Mouse (Mus musculus) CD4-positive helper T cell, adult 2 months (primary cell): ENCODE results near the gene Timm17b.

Experiments used
- DNase-seq: peaks from one replicate; pipeline ENCODE4 v3.0.0-alpha.2; 2012; ENCODE audit warnings: low read depth, missing footprints, low spot score

The Timm17b gene

DNA sequence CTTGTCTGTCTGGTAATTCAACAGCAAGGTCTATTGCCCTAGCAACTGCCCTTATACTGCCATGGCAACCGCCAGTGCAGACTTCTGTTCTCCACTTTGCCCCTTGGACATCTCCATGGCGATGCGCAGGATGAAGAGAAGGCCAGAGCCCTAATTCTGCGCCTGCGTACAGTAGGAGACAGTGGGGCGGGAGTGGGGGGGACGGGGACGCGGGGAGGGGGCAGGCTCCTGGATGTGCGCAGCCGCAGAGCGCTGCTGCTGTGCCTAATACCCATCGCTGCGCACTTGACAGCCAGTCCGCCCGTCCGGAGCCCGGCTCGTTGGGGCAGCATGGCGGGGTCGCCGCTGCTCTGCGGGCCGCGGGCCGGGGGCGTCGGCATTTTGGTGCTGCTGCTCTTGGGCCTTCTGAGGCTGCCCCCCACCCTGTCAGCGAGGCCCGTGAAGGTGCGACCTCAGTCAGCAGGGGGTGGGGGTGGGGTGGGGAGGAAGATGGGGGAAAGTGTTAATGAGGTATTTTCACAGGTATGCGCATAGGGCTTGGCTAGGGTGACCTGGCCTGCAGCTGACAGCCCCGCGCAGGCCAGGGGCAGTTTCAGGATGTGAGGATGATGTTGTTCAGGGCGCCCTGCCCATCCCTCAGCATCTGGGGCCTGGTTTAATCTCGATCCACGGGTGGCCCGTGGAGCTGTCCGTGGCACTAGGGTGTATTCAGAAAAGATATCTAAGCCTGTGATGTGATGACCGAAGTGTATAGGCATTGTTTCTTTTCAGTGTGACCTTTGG is 20.6 kb downstream of the Timm17b start, which contains the start of gene Pcsk1n:
Gene Pcsk1n, plus strand, starts transcription at position 222 of the 783 bp plus-strand sequence.
- no peak for DNase-seq

DNA sequence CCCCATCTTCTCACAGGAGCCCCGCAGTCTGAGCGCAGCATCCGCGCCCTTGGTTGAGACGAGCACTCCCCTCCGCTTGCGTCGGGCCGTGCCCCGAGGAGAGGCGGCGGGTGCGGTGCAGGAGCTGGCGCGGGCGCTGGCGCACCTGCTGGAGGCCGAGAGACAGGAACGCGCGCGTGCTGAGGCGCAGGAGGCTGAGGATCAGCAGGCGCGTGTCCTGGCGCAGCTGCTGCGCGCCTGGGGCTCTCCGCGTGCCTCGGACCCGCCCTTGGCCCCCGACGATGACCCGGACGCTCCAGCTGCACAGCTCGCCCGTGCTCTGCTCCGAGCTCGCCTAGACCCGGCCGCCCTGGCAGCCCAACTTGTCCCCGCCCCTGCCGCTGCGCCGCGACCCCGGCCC is 22.9 kb downstream of the Timm17b start:
- DNase-seq, result no peak

DNA sequence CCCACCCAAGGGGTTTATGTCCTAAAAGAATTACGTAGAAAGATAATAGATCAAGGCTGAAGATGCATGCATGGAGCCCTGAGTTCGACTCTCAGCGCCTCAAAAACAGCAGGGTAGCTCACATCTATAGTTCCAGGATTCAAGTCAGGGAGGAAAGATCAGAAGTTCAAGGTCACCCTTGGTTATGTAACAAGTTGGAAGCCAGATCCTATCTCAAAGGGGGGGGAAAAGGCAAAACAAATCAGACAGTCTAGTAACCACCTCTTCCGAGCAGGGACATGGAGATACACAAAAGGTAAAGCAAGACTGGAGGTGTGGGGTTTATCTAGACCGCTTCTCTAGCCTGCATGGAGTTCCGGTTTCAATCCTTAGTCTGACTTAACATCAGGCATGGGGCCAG is 27.1 kb downstream of the Timm17b start:
- DNase-seq, result no peak

DNA sequence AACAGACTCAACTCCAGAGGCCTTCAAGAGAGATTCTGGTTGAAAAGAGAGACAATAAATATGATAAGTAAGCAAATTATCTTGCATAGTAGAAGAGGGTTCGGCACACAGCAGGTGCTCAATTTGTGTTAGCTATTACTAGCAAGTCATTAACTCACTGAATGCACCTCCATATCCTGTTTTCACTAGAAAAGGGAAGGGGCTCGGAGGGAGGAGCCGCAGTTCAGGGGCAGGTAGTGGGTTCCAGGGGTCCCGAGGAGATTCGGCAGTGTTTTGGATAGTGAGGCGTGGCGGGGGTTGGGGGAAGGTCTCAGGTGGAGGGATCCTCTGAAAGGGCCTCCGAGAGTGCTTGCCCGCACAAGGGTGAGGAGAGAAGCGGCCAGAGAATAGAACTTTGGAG is 28.0 kb downstream of the Timm17b start:
- DNase-seq, result no peak

DNA sequence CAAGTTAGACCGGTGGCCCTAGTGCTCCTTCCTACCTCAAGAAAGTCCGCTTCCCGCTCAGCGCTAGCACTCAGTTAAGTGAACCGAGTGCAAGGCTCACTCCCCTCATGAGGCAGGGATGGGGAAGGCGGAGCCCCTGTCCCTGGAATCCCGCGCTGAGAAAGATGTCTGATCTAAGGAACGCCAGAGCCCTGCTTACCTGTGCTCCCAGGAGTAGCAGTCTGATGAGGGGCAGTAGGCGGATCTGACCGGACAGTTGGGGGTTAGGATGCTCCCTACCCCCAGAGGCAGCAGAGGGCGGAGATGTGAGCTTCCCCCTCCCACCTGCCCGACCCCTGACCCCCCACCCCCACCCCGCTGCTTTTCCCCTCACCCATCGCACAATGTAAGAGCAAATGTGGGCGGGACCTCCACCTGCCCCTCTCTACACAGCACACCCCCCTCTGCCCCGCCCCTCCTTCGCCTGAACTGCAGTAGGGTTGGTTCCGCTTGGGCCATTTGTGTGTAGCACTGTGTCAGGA is 29.2 kb downstream of the Timm17b start, which contains the start of gene Eras:
Gene Eras, minus strand, starts transcription at position 338 of the 521 bp plus-strand sequence.
- no peak for DNase-seq

DNA sequence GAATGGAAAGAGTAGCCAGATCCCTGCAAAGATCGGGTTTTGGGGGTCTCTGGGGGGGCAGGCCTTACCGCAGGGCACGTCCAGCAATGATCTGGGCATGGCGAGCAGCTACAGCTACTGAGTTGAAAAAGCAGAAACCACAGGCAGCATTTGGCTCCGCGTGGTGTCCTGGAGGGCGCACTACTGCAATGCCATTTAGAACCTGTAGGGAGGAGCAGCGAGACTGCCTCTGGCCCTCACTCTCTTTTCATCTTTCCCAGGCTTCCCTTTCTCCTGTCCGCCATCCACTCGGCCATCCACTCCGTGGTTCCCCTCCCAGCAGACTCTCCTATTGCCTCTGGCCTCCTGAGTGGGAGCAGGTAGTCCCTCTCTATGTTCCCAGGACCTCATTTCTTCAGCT is 37.7 kb downstream of the Timm17b start:
- DNase-seq, result no peak

DNA sequence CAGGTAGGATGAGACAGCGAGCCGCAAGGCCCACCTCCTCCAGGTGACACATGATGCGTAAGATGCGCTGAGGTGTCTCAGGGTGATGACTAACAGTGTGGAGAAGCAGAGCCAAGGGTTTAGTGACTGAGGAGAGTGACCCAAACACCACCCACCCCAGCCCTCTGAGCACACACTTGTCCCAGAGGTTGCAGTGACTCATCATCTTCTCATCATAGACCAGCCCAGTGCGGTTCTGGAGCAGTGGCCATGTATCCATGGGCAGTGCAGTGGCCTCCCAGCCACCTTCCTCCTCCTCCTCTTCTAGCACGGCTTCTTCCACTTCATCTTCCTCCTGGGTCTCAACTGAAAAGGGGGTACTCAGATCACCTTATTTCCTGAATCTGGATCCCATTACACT is 38.5 kb downstream of the Timm17b start:
- no peak for DNase-seq

DNA sequence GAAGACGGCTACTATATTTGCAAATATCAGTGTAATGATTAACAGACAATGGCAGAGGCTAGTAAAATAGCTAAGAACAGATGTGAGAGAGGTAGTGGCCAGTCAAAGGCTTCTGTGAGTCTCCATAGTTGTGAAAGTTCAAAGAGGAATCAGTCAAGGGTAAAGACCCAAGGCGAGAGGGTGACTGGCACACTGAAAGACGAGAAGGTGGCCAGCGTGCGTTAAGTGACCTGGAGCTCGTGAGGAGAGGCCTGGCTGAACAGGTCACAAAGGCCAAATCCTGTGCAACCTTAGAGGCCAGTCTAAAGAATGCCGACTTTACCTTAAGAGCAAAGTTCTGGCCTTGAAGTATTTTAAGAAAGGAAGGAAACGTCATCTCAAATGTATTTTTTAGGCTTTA is 46.5 kb downstream of the Timm17b start:
- DNase-seq, result no peak

DNA sequence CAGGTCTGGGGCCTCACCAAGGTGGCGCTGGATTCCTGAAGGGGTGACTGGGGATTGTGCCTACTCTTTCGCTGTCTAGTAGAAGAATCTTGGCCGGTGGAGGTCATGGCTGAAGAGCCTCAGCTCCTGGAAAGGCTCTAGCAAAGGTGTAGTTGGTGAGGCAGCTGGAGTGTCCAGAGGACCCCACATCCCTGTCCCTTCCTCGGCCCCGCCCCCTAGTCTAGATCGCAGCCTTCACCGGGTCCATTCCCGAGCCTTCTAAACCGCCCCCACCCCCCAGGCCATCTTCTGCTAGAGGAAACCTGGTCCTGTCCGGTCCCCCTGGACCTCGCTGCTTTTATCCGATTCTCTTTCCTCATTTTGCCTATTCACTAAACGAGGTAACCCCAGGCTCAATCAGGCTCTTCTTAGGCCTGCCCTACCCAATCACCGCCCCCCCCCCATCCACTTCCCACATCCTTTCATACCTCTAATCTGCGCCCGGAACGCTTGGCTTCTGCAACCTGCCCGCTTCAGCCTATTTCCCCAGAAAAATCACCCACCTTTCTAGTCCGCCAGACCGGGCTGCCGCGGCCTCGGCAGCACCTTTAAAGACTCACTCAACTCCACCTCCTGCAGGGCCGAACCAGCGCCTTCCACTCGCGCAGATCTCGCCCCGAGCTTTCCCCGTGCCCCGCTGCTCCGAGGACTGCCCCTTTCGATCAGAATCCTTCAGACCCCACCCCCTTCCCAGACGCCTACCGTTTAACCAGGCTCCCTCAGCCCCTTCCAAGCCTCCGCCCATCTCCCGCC is 48.1 kb downstream of the Timm17b start, which contains the start of gene Hdac6:
Gene Hdac6, minus strand, starts transcription at position 782 of the 792 bp plus-strand sequence.
- DNase-seq, result no peak

DNA sequence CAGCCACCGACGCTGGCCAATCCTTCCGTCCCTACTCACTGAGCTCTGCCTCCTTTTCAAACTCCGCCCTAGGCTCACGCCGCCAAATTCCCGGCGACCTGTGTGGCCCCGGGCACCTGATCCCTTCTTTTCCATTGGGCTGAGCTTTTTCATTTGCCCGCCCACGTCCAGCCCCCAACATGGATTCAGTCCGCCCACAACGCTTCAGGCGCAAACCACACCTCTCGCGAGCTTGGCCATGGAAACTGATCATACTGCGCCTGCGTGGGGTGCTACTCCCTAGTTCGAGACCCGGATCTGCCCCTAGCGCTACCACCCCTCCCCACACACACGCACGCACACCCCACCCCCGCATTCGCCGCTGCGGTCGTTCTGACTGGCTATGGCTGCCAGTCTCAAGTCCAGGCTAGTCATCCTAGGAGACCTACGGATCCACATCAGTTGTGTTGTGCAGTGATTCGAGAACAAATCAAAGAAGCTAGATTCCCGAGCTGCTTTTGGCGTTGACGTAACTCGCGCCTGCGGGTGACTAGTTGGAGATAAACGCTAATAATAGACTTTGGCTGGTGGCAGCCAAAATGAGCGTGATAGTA is 48.8 kb downstream of the Timm17b start:
- peak; percentile 94 for DNase-seq

DNA sequence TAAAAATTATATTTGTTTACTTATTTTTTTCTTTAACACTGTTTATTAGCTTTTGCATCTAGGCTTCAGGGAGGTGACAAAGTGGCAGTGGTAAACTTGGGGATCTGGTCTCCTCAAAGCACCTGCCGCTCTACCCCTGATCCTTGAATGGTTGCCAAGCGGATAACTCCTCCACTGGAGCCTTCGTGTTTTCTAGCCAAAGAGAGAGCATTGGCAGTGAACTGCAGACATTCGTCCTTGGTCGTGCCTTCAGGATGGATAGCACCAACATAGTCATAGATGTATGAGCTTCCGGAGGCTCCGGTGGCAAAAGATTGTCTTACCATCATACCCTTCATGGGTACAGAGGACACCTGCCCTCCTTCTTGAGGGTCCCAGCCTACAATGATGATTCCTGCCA is 50.9 kb downstream of the Timm17b start:
- no peak for DNase-seq
